Mouse (Mus musculus): ENCODE data around the gene Cdh18. TPM values are rescaled to one million over a fixed set of nuclear protein-coding genes. Genes with fewer than 3 reads are reported as not detected.
"Not testable (repeated sequence)": the region's sequence is repeated elsewhere in the genome, so short reads cannot be mapped to it uniquely, and the experiment has no call there.

Gene Cdh18
- total RNA-seq, 2 experiments from 2014 or later: not detected

DNA sequence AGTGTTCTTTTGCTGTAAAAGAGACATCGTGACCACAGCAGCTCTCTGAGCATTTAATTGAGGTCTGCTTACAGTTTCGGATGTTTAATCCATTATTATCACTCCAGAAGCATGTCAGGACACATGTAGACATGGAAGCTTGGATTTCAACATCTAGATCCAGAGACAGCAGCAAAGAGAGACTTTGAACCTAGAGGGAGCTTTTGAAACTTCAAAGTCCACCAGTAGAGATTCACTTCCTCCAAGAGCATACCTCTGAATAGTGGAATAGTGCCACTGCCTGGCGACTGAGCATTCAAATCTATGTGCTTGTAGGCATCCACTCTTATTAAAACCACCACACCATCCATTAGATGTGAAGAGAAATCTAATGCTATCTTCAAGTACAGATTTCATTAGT, 588.1 kb downstream of the Cdh18 start:
- DNase-seq: no peak
- H3K4me3 ChIP-seq: no peak overlapping the region
- no peak for TF ChIP-seq CTCF (IDR thresholded peaks at IDR 0.05)
- intact Hi-C loops (cut with DNase I): no loop called here
- no peak overlapping the region for H3K27ac ChIP-seq

GRCm38 (mm10) chr15:23142907-23143306, 594.1 kb downstream of the Cdh18 start:
- H3K4me3 ChIP-seq; DNase-seq; H3K27ac ChIP-seq; intact Hi-C loops (cut with DNase I): not testable (repeated sequence)

- no peak overlapping the region for H3K27ac ChIP-seq
- no peak for TF ChIP-seq CTCF (IDR thresholded peaks at IDR 0.05)
- no peak for DNase-seq
- intact Hi-C loops (cut with DNase I): no loop called here
- H3K4me3 ChIP-seq: no peak overlapping the region
Observed at GRCm38 (mm10) chr15:23155883-23156282, 607.1 kb downstream of the Cdh18 start.

GRCm38 (mm10) chr15:23164869-23165268, 616.0 kb downstream of the Cdh18 start:
- TF ChIP-seq CTCF (IDR thresholded peaks at IDR 0.05): no peak
- Histone ChIP-seq H3K27ac (no peak overlapping the region), H3K4me3 (no peak overlapping the region)
- DNase-seq: no peak
- intact Hi-C loops (cut with DNase I): no loop called here

DNA sequence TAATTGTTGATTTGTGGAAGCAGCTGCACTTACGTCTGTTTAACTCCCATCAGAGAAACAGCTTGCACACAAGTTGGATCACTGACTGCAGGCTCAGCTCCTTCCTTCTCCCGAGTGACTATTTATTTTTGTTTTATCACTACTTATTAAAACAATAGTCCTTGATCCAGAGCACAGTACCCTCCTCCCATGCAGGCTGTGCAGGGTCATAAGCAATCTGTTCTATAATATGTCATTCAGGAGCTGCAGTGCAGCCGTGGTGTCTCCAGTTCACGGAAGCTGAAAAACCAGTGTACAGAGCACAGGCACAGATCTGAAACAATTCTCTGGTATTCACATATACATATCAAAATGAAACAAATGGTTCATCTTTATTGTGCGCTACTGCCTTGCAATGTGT, 625.8 kb downstream of the Cdh18 start:
- TF ChIP-seq CTCF (IDR thresholded peaks at IDR 0.05): no peak
- H3K27ac ChIP-seq: no peak overlapping the region

DNA sequence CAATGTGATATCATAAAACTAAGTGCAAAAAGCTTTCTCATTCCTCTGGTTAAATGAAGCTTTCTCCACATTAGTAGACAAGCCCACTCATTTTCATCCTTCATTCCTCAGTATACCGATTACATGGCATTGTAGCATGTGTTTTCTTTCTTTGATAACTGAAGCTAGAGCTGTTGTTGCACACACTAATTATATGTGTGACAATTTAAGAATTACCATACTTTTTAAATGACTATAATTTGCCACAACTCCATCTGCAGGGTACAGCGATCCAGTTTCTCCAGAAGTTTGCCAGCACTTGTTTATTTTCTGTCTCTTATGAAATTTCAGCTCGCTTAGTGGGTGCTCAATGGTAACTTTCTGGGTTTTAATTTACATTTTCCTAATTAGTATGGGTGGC, 663.2 kb downstream of the Cdh18 start:
- intact Hi-C loops (cut with DNase I): no loop called here
- Histone ChIP-seq H3K4me3 (no peak overlapping the region), H3K27ac (no peak overlapping the region)
- no peak for DNase-seq
- TF ChIP-seq CTCF (IDR thresholded peaks at IDR 0.05): no peak

More for the DNA sequence above, 625.8 kb downstream of the Cdh18 start:
- DNase-seq: no peak
- no peak overlapping the region for H3K4me3 ChIP-seq
- intact Hi-C loops (cut with DNase I): no loop called here

- Histone ChIP-seq H3K4me3 (no peak overlapping the region), H3K27ac (no peak overlapping the region)
- DNase-seq: no peak
- intact Hi-C loops (cut with DNase I): no loop called here
- no peak for TF ChIP-seq CTCF (IDR thresholded peaks at IDR 0.05)
Observed at GRCm38 (mm10) chr15:23230616-23231015, 681.8 kb downstream of the Cdh18 start.

DNA sequence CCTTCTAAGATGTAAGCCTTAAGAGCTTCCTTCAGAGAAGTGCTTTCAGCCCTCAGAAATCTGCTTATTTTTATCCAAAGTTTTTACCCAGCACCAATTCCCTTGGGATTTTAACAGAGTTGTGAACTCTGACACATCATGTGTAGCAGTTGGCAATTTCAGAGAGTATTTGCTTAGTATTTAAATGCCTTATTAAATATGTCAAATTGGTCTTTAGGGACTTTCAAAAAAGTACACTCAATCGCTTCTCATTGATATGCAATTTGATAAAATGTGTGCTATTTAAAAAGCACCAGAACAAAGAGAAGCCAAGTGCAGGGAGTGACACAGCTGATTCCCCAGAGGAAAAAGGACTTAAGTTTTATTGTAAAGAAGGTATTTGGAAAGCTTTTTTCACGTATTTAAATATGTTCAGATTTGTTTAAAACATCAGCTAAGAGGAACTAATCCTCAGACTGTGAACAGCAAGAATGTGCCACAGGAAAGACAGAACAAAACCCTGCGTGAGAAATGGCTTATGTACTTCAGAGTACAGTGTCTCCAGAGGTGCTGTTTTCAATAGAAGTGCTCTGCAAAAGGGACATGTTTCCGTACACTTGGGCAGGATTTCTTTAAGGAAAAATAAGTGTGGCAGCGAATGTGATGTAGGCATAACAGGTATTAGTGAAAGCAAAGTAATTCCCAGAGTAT, 709.1 kb downstream of the Cdh18 start:
- no peak for TF ChIP-seq CTCF (IDR thresholded peaks at IDR 0.05)
- DNase-seq: no peak
- Histone ChIP-seq H3K4me3 (no peak overlapping the region), H3K27ac (no peak overlapping the region)
- intact Hi-C loops (cut with DNase I): no loop called here

DNA sequence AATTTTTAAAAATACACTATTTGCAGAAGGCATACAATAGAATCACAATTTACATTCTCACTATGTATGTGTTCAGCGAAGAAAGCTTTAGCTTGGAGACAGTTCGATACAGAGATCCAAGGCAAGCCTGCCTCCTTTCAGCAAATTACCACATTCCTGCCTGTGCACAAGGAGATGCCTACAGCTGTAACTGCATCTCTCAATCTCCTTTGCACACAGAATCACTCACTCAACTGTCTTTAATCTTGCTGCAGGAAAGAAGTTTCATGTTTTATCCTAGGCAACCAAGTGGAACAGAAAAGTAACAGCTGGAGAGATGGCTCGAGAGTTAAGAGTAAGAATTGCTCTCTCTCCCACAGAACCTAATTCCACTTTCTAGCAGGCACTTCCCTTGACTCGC, 729.6 kb downstream of the Cdh18 start:
- intact Hi-C loops (cut with DNase I): no loop called here
- TF ChIP-seq CTCF (IDR thresholded peaks at IDR 0.05): no peak
- no peak for DNase-seq
- H3K4me3 ChIP-seq: no peak overlapping the region
- H3K27ac ChIP-seq: no peak overlapping the region

DNA sequence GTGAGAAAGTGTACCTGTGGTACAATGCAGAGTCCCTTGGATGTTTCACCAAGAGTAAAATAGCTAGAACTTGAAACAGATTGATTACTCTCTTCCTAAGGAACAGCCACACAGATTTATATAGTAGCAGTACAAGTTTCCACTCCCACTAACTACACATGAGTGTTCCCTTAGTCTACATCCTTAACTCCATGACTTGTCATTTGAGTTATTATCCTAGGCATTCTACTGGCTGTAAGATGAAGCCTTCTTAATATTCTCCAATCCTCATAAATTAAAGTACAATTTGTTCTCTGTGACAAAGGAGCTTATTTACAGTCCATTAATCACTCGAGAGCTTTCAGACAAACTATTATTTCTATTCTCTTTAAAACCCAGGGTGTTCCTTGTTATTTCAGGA, 756.2 kb downstream of the Cdh18 start:
- DNase-seq: no peak
- TF ChIP-seq CTCF (IDR thresholded peaks at IDR 0.05): no peak
- no peak overlapping the region for H3K27ac ChIP-seq
- no peak overlapping the region for H3K4me3 ChIP-seq
- intact Hi-C loops (cut with DNase I): no loop called here

DNA sequence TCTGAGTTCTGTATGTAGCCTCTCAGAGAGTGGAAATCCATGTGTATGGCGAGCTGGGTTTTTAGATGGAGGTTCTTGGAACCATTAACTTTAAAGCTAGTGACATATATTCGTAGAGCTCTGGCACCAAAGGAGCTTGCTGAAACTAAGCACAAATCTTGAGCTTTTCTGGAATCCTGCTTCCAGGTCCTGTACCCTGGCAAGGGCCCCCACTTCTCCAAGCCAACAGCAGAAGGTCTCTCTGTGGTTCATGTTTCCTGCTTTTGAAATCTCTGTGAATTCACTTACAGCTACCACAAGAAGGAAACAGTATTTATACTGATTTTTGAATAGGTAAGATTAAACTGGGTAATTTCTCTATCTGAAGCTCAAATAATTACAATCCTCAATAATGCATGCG, 767.9 kb downstream of the Cdh18 start:
- intact Hi-C loops (cut with DNase I): no loop called here
- Histone ChIP-seq H3K4me3 (no peak overlapping the region), H3K27ac (no peak overlapping the region)
- DNase-seq: no peak
- no peak for TF ChIP-seq CTCF (IDR thresholded peaks at IDR 0.05)

GRCm38 (mm10) chr15:23317409-23317808, 768.6 kb downstream of the Cdh18 start:
- TF ChIP-seq CTCF (IDR thresholded peaks at IDR 0.05): no peak
- Histone ChIP-seq H3K4me3 (no peak overlapping the region), H3K27ac (no peak overlapping the region)
- DNase-seq: no peak
- intact Hi-C loops (cut with DNase I): no loop called here

- H3K4me3 ChIP-seq; H3K27ac ChIP-seq; intact Hi-C loops (cut with DNase I); DNase-seq: not testable (repeated sequence)
Observed at GRCm38 (mm10) chr15:23340338-23340737, 791.5 kb downstream of the Cdh18 start.

DNA sequence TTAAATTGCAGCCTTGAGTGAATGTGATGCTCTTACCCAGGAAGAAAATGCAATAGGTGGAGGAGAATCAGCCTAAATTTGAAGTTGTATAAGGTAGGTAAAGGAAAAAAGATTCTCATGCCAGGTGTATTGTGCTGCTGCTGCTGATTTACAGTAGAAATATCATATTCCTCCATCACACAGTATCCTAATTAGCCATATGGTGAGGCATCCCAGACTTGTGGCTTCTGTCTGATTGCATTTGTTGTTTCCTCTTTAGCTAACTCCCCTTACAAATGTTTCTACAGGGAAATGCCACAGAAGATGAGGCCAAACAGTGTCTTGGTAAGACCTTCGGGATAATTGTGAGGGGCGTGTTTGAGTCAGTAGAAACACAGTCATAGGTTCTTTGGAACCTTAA, 802.3 kb downstream of the Cdh18 start:
- no peak for TF ChIP-seq CTCF (IDR thresholded peaks at IDR 0.05)
- no peak for DNase-seq
- H3K27ac ChIP-seq: no peak overlapping the region
- H3K4me3 ChIP-seq: no peak overlapping the region
- intact Hi-C loops (cut with DNase I): no loop called here

Measured in gastrocnemius, adult 2 months (tissue).